Mouse (Mus musculus): ENCODE results near the gene Itga9.

DNA sequence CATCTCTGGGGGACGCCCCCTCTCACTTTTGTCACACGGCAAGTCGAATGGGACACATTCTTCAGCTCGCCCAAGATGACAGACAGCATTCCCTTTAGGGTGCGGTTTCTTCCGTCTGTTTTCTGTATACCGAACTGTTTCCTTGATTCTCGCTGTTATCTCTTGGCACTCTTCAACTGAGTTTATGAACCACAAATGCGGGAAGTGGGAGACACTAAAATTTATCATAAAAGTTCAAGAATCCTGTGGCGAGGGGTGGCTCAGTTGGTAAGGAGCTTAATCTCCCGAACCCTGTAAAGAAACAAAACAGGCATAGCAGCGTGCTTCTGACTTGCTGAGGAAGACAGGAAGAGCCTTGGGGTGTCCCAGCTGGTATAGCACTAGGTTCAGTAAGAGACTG is 337.9 kb downstream of the Itga9 start:
- TF ChIP-seq CTCF (IDR thresholded peaks at IDR 0.05; ENCODE audit: insufficient read depth, low read depth, low read length), result no peak
- TF ChIP-seq POLR2A (IDR thresholded peaks at IDR 0.05; ENCODE audit: insufficient read depth, low read depth, low read length), result no peak

Data from olfactory bulb, adult 2 months (tissue).